Mouse (Mus musculus) mouse trophoblast stem cell (cell line): ENCODE measurements around the gene Mark3.

Experiments
- in situ Hi-C, 2 experiments: fragments of 300-500 bp; cut with MseI, MboI; formaldehyde crosslinking; loops; 2 replicates in 1 of 2; 3 replicates in 1 of 2; pipeline ENCODE4 v1.15.1; 2025

Gene Mark3

GRCm38 (mm10) chr12:111674850-111675486, 100.6 kb downstream of the Mark3 start:
- in situ Hi-C loops, result no loop called here

DNA sequence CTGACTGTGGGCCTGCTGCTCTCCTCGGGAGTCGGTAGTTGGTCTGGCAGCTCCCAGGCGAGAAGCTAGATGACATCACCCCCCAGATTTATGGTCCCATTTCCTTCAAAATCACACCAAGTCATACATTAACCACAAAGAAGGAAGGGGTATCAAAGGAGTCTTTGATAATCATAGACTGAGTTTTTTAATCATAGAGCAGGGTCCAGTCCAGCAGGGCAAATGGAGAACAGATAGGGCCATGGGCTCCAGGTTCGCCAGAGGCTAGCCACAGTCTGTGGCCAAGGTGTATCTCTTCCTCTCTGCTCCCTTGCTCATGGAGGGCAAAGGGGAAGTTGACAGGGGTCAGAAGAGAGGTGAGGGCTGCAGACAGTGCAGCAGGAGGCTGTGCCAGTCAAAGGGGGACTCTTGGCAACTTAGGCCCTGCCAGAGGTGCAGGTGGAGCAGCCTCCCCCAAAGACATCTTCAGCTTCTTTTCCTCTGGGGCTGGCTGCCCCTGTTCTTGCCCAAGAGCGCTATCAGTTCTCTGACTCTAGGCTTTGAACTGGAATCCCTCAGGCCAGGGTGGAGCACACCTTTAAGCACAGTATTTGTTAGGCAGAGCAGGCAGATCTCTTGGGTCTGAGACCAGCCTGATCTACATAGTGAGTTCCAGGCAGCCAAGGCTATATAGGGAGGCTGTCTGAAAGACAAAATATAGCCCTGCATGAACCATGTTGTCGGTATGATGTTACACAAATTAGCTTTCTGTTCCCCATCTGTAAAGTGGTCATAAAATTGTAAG, 101.7 kb downstream of the Mark3 start:
- in situ Hi-C loops, result no loop called here

GRCm38 (mm10) chr12:111677421-111677820, 103.1 kb downstream of the Mark3 start:
- in situ Hi-C loops, result no loop called here

DNA sequence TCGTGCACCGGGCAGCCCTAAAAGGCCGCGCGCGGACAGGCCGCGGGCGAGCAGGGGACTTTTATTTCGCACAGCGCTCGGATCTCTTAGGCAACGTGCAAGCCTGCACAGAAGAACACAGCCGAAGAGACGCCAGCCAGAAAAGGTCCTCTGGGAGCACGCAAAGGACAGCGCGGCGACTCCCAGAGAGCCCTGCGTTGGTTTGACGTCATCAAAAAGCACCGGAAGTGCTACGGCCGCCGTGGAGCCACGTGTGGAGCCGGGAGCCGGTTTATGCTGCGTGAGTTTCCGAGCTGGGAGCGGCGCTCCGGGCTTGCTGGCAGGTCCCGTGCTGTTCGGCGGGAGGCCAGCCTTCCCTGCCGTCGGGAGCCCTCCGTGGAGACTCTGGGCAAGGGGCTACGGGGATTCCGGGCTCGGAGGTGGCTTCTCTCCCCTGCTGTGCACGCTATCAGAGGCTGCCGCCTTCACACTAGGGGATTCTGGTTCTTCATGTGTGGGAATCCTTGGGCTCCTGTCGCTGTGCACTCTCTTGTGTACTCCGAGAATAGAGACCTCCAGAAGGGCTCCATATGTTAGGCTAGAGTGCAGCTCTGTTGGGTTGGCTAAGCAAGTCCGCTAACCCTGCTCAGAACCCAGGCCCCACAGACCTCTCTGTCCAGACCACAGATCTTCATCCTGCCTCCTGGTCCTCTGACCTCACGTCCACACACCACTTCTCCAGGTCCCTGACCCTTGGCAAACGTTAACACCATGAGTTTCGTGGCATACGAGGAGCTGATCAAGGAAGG, 103.8 kb downstream of the Mark3 start, which contains the start of gene Trmt61a:
Gene Trmt61a (plus strand): TSS at position 224 of the 788 bp plus-strand sequence.
- in situ Hi-C loops, result no loop called here

GRCm38 (mm10) chr12:111678670-111678933, 104.3 kb downstream of the Mark3 start:
- in situ Hi-C loops, result no loop called here

GRCm38 (mm10) chr12:111678997-111679396, 104.7 kb downstream of the Mark3 start:
- in situ Hi-C loops, result no loop called here

GRCm38 (mm10) chr12:111680661-111681060, 106.3 kb downstream of the Mark3 start:
- in situ Hi-C loops, result no loop called here

DNA sequence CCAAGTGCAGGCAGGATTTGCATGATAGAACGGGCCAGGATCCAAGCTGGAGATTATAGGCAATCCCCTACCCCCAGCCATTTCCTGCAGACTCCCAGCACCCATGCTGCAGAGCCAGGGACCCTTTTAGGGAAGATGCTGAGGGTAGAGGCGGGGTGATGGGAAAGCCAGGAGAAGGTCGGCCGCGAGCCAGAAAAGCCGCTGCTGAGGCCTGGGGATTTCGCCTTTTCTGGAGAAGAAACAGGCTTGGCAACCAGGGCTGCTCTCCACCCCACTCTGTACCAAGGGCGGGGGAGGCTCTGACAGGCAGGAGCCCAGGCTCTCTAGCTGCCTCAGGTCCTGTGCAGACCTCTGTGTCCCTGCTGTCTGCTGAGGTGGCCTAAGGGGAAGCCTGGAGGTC, 107.0 kb downstream of the Mark3 start:
- in situ Hi-C loops, result no loop called here

DNA sequence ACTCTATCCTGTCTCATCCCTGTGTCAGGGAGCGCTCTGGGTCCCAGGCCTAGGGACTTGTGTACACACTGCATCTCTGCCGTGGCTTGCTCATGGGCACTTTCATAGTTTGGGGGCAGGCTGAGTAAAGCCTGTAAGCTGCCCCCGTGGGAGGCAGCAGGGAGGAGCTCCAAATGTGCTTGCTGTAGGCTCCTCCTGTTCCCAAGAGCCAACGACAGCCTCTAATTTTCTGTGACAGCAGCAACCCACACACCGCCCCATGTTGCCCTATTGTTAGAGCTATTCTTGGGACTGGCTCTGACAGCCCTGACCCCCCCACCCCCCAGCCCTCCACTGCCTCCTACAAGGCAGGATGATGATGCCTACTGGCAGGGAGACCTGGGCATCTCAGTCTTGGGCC, 107.7 kb downstream of the Mark3 start:
- in situ Hi-C loops, result no loop called here

- in situ Hi-C loops, result no loop called here
Measured at GRCm38 (mm10) chr12:111682806-111683205, 108.5 kb downstream of the Mark3 start.

DNA sequence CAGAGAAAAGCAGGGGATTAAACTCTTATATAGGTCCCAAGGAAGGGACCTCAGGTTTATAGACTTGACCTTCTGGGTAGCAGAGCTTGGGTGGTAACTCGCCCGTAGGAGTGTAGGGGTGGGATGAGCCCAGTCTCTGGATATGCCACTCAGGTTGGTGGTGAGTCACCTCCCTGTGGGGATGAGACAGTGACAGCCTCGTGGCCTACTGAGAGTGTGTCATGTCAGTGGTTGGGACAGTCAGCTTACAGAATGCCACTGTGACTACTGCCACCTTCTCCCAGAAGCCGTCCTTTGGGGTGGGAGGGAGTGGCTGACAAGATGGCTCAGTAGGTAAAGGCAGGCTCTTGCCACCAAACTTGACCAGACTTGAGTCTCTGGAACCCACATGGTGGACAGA, 112.1 kb downstream of the Mark3 start:
- in situ Hi-C loops, result no loop called here

GRCm38 (mm10) chr12:111687350-111688068, 113.2 kb downstream of the Mark3 start:
- in situ Hi-C loops, result no loop called here

DNA sequence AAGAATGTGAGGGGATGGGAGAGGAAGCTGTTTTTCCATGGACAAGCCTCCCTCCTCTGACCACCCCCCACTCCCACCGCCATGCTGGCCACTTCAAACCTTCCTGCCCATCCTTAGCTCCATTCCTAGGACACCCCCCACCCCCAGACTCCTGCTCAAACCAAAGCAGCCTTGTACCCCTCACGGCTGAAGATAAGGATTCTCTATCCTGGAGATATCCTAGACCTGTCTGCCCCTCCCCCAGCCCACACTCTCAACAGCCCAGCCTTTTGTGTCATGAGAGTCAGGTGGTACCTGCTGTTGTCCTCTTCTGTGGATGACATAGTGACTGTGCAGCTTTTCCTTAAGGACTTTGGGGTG, 113.7 kb downstream of the Mark3 start:
- in situ Hi-C loops, result no loop called here

GRCm38 (mm10) chr12:111689426-111689825, 115.1 kb downstream of the Mark3 start:
- in situ Hi-C loops, result no loop called here

DNA sequence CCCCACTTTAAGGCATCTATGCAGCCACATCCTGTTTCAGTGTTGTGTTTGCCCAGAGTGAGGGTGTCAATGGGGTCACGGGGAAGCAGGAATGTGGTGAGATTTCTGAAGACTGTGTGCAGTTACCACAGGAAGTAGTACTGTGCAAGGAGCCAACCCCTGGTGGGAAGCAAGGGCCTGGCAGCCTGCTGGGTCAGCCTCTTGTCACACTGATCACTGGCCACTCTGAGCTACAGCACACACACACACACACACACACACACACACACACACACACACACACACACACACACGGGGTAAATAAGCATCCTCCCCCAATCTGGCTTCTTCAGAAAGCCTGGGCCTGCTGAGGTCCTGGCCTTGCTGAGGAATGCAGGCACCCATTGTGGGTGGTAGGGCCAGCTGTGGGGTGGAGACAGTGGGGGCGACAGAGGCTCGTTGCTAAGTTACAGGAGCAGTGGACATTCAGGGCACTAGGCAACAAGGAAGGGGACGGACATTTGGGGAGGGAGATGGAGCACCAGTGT, 117.1 kb downstream of the Mark3 start:
- in situ Hi-C loops, result no loop called here

- in situ Hi-C loops, result no loop called here
Measured at GRCm38 (mm10) chr12:111692899-111693298, 118.6 kb downstream of the Mark3 start.

DNA sequence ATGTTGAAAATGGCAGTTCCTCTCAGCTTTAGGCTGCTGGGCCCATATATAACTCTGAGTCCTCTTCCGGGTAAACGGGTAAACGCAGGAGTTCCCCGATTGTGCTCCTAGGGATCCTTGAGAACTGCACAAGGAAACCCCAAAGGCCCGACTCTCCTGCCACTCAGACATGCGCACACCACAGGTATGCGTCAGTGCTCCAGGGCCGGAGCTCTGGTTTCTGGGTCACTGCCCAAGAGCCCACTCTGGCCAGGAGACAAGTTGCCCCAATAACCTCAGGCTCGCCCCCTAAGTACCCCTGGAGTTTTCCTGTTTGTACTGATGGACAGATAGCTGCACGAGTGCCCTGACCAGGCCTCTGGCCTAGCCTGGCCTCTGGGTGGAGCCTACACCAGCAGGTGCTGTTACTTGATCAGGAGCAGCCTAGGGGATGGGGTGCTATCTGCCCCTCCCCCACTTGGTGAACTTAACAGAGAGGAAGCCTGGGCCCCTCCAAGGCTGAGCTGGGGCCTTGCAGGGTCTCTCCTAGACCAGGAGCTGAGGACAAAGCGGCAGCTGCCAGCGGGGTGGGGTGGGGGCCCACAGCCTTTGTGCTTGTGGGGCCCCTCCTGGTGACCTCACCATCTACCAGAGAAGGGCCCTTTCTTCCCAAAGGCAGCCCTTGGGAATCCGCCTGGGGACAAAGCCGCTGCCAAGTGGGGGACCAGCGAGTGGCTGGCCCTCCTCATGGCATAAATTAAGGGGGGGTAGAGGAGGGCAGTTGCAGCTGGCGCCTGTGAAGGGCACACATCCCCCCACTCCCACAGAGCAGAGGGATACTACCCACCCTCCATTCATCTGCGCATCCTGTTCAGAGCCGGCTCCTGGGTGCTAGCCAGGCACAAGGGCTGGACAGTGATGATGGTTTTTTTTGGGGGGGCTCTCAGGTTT, 119.3 kb downstream of the Mark3 start:
- in situ Hi-C loops, result no loop called here

- in situ Hi-C loops, result no loop called here
Measured at GRCm38 (mm10) chr12:111694271-111694781, 120.0 kb downstream of the Mark3 start.

DNA sequence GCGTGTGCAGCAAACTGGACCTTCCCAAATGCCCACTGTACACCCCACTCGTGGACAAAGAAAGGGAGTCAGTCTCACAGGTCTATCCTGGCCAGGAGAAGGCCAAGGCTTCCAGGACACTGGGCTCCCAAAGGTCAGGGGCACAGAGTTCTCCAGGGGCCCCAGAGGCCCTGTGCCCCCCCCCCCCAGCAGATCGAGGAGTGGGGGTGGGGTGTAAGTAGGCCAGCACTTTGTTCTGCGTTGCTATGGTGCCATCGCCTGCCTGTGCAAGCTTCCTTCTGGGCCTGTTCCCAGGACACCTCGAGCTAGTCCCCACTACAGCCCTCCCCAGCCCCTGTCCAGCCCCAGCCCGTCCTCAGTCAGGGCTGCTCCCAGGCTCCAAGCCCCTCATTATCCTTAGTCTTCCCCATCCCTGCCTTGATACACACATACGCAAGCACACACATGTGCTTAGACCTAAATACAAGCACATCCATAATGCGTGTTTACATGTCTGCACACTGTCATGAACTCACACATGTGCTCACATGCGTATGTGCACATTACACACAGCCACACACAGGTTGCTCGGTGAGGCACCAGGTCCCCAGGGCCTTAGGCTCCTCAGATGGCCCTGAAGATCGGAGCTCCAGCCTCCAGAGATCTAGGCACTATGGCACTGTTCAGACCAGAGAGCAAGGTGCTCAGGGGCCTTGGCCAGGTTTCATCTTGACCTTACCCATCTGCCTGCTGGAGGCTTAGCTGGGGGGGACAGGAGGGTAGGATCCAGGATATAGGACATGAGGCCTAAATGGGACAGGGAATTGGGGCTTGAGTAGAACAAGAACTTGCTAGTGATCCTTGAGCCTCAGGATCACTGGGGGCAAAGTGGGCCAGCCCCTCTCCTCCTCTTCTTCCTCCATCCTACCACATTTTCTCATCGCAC, 120.8 kb downstream of the Mark3 start:
- in situ Hi-C loops, result no loop called here
